Mouse (Mus musculus) stomach, postnatal 0 days (tissue): ENCODE measurements at regions not wholly inside any gene's neighbourhood (a gene's known extent, or its start where the extent isn't known, plus 50 kb on each side); places are given as distances from the start of the nearest gene placed in this dataset.

Experiments
- ATAC-seq: fragments of 200-750 bp; cut with Nextera tagmentation; 2 replicates; pipeline ENCODE4 v1.8.0; 2017; ENCODE audit not compliant: low FRiP score, low TSS enrichment
- DNase-seq: peaks from one replicate; pipeline ENCODE4 v3.0.0-alpha.2; 2016; ENCODE audit warnings: low spot score
- H3K27ac ChIP-seq: fragments of 300-500 bp; sonication (generic); replicated peaks from 2 replicates; pipeline ENCODE4 v1.5.1; 2014; ENCODE audit warnings: mild to moderate bottlenecking, control low read depth
- H3K27me3 ChIP-seq: fragments of 300-500 bp; sonication (generic); 2 replicates; pipeline ENCODE4 v1.6.1; 2014; ENCODE audit warnings: low read length; ENCODE audit not compliant: control insufficient read depth, insufficient read depth
- H3K36me3 ChIP-seq: fragments of 300-500 bp; sonication (generic); 2 replicates; pipeline ENCODE4 v1.6.1; 2014; ENCODE audit warnings: low read length, mixed read lengths; ENCODE audit not compliant: control insufficient read depth, insufficient read depth
- H3K4me1 ChIP-seq: fragments of 300-500 bp; sonication (generic); replicated peaks from 2 replicates; pipeline ENCODE4 v1.6.1; 2014; ENCODE audit warnings: antibody characterized with exemption; ENCODE audit not compliant: control insufficient read depth, insufficient read depth
- H3K4me2 ChIP-seq: fragments of 300-500 bp; sonication (generic); replicated peaks from 2 replicates; pipeline ENCODE4 v1.6.1; 2014; ENCODE audit warnings: low read depth, mild to moderate bottlenecking, control low read depth, moderate library complexity
- H3K4me3 ChIP-seq: fragments of 300-500 bp; sonication (generic); 2 replicates; pipeline ENCODE4 v1.5.1; 2014; ENCODE audit warnings: low read depth, low read length, control low read depth
- H3K9ac ChIP-seq: fragments of 300-500 bp; sonication (generic); 2 replicates; pipeline ENCODE4 v1.6.1; 2014; ENCODE audit warnings: mild to moderate bottlenecking, low read length, control low read depth, mixed read lengths
- H3K9me3 ChIP-seq: fragments of 300-500 bp; sonication (generic); 2 replicates; pipeline ENCODE4 v1.6.1; 2016; ENCODE audit warnings: low read length; ENCODE audit not compliant: control insufficient read depth
- CTCF ChIP-seq: IDR thresholded peaks from 2 replicates; pipeline ENCODE4 v1.5.1; 2016; ENCODE audit warnings: antibody characterized with exemption, low read depth, mild to moderate bottlenecking, moderate library complexity
- EP300 ChIP-seq: optimal IDR thresholded peaks from 2 replicates; pipeline ENCODE3; 2016; ENCODE audit warnings: antibody characterized with exemption
- WGBS: fragments of 180-500 bp; shearing (Covaris S2); extraction: QIAGEN DNeasy Blood & Tissue Kit; methylation state at CpG from one replicate; pipeline ENCODE4 v1.1.7; 2014; 5-methylcytosine and 5-hydroxymethylcytosine counted together

- ATAC-seq (no peak), DNase-seq (no peak)
- 77% methylated on average over 3 of the region's 3 CpGs for WGBS
- TF ChIP-seq CTCF: no peak
- no peak for TF ChIP-seq EP300
- Histone ChIP-seq H3K27me3 (no peaks in the 10 kb centered on the region), H3K9ac (no peak overlapping the region), H3K9me3 (no peaks in the 10 kb centered on the region), H3K4me3 (no peak overlapping the region), H3K36me3 (no peaks in the 10 kb centered on the region), H3K4me1 (no peaks in the 10 kb centered on the region), H3K27ac (no peak overlapping the region), H3K4me2 (no peak overlapping the region)
Measured at GRCm38 (mm10) chr5:28873600-28874265, 322.1 kb upstream of the Rnf32 start.

- Histone ChIP-seq H3K27me3 (no peaks in the 10 kb centered on the region), H3K9ac (no peak overlapping the region), H3K4me2 (no peak overlapping the region), H3K4me3 (no peak overlapping the region), H3K27ac (no peak overlapping the region), H3K36me3 (no peaks in the 10 kb centered on the region), H3K9me3 (no peaks in the 10 kb centered on the region), H3K4me1 (no peaks in the 10 kb centered on the region)
- TF ChIP-seq CTCF: no peak
- TF ChIP-seq EP300: no peak
- ATAC-seq (no peak), DNase-seq (no peak)
- 69% methylated on average over 9 of the region's 9 CpGs for WGBS
Measured at GRCm38 (mm10) chr5:28859604-28860371, 336.0 kb upstream of the Rnf32 start.

DNA sequence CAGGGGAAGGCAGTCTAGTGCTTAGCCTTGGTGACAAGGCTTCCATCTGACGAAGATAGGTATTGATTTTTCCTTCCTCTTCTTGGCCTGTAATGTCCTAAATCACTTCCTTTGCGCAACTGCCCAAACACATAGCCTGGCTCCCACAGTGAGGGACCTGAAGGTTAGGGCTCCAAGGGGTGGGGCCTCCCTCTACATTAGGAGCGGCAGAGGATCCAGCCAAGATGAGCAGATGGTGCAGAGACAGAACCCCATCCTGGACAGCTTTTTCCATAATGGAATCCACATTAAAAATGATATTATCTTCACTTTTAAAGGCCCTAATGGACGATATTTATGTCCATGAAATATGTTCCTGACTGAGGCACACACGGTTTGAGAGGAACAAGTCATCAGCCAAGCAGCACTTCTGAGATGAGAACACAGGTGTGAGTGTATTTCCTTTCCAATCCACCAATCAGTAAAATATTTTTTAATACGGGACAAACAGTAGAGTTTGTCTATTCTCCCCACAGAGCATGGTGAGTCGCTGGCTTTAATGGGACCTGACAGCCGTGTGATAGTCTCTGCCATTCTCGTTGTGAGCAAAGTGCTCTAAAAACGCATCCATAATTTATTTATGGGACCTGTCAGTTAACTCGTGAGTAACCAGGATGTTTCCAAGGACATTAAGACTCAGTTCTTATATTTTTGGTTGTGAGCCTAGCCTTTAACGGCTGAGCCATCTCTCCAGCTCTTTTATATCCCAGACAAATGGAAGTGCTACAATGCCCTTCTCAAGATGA is 357.5 kb upstream of the Rnf32 start:
- Histone ChIP-seq H3K36me3 (no peaks in the 10 kb centered on the region), H3K27ac (no peak overlapping the region), H3K4me3 (no peak overlapping the region), H3K9me3 (no peaks in the 10 kb centered on the region), H3K4me1 (no peaks in the 10 kb centered on the region), H3K27me3 (no peaks in the 10 kb centered on the region), H3K9ac (no peak overlapping the region), H3K4me2 (no peak overlapping the region)
- ATAC-seq (no peak), DNase-seq (no peak)
- TF ChIP-seq EP300 (no peak), CTCF (no peak)
- WGBS: 72% methylated on average over 12 of the region's 12 CpGs

GRCm38 (mm10) chr5:28819091-28819490 is 352.0 kb upstream of the Shh start:
- DNase-seq (no peak), ATAC-seq (no peak)
- Histone ChIP-seq H3K4me1 (no peaks in the 10 kb centered on the region), H3K27ac (no peak overlapping the region), H3K27me3 (no peaks in the 10 kb centered on the region), H3K4me3 (no peak overlapping the region), H3K4me2 (no peak overlapping the region), H3K9ac (no peak overlapping the region), H3K36me3 (no peaks in the 10 kb centered on the region), H3K9me3 (no peaks in the 10 kb centered on the region)
- 86% methylated on average over 5 of the region's 5 CpGs for WGBS
- TF ChIP-seq CTCF (no peak), EP300 (no peak)

DNA sequence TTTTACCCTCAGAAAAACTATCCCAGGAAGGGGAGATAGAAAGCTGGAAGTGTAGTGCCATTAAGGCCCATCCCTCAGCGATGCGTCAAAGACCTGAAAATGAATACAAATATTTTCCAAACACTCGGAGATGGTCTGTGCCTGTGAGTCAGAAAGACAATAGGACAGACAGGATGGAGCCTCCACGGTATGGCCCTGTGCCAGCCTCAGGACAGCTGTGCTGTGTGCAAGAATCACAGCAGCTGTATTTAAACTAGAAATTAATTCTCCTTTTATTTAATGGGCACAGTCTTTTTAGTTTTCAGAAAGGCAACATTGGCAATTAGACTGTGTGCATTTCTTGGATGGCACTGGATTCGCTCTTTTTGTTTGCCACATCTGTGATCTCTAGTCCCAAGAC is 340.9 kb upstream of the Shh start:
- H3K9me3 ChIP-seq: no peaks in the 10 kb centered on the region
- no peak overlapping the region for H3K27ac ChIP-seq
- no peak overlapping the region for H3K4me2 ChIP-seq
- no peaks in the 10 kb centered on the region for H3K4me1 ChIP-seq
- H3K4me3 ChIP-seq: no peak overlapping the region
- H3K27me3 ChIP-seq: no peaks in the 10 kb centered on the region
- H3K36me3 ChIP-seq: no peaks in the 10 kb centered on the region
- H3K9ac ChIP-seq: no peak overlapping the region
- 44% methylated on average over 5 of the region's 5 CpGs for WGBS
- no peak for ATAC-seq
- no peak for DNase-seq
- no peak for TF ChIP-seq CTCF
- no peak for TF ChIP-seq EP300
